Comparison of ENCODE assay signal across 14 mouse cellular contexts in the genomic region with DNA sequence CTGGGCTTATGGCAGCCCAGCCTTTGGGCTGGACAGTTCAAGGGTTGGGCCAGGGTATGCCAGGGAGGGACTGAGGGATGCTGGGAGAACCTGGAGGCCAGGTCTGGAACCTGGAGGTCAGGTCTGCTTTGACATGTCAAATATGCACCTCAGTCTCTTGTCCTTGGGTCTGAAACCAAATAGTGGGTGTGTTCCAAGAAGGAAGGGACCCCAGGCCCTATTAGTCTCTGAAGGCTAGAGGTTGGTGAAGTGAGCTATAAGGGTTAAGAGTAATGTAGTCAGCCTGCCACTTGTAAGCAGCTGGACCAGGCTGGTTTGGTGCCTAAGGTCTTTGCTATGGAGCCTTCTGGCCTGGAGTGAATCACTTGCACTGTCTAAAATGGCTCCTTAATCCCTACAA. TPM values are rescaled to one million over a fixed set of nuclear protein-coding genes. Genes with fewer than 3 reads are reported as not detected.
DNase-seq lines count a peak whose midpoint lies in the region; ATAC-seq and TF ChIP-seq lines count a peak whose summit lies in the region.
"Had no signal": no experiment of that assay in that cellular context is flagged by ENCODE, and none has a peak within 500 bp of the region (broad histone marks: within the 10 kb centered on the region; RNA-seq: fewer than 3 reads in every experiment).

No protein-coding gene starts in this region.

- TF ChIP-seq RAD21 in CH12.LX (IDR thresholded peaks at IDR 0.05; ENCODE audit: low read depth, low read length) = no peak

- H3K4me1 ChIP-seq in CH12.LX (ENCODE audit: control insufficient read depth in 1 of 2, insufficient read depth in 2 of 2) = peaks cover 25 to 55% of the 10 kb centered on the region in 2 experiments
- peaks cover 4% of the 10 kb centered on the region; the same call in 1 of the 2 replicates for H3K4me1 ChIP-seq in limb, embryonic 15.5 days
- no peaks in the 10 kb centered on the region for H3K4me1 ChIP-seq in midbrain, embryonic 15.5 days

- in situ Hi-C loops in CH12.LX (cut with MboI; ENCODE audit: low pct_ligation_motif_present, low pct_unique_long_range_greater_than_20kb, low sequenced_read_pairs) = no loop called here

- peak overlapping the region; percentile 99 for H3K9ac ChIP-seq in CH12.LX (ENCODE audit: insufficient read depth, low read depth)
- no peak overlapping the region for H3K9ac ChIP-seq in limb, embryonic 15.5 days
- H3K9ac ChIP-seq in midbrain, embryonic 15.5 days = no peak overlapping the region

- no peak for TF ChIP-seq EP300 in CH12.LX (IDR thresholded peaks at IDR 0.05; ENCODE audit: low read length)

- dilution Hi-C loops in CH12.LX (cut with MboI; ENCODE audit: extremely low pct_ligation_motif_present, extremely low pct_unique_long_range_greater_than_20kb, low sequenced_read_pairs) = no loop called here

- no peaks in the 10 kb centered on the region for H3K27me3 ChIP-seq in CH12.LX (replicated peaks)
- H3K27me3 ChIP-seq in limb, embryonic 15.5 days = no peaks in the 10 kb centered on the region
- H3K27me3 ChIP-seq in midbrain, embryonic 15.5 days (replicated peaks) = no peaks in the 10 kb centered on the region

- no peaks in the 10 kb centered on the region for H3K9me3 ChIP-seq in CH12.LX (replicated peaks; ENCODE audit: low read length)
- H3K9me3 ChIP-seq in limb, embryonic 15.5 days = no peaks in the 10 kb centered on the region
- H3K9me3 ChIP-seq in midbrain, embryonic 15.5 days = no peaks in the 10 kb centered on the region

- DNase-seq in gastrocnemius, adult 2 months = no peak
- no peak for DNase-seq in gastrocnemius, postnatal 36 days
- DNase-seq in left cerebral cortex, adult 2 months (ENCODE audit: extremely low spot score in 1 of 2, low spot score in 2 of 2) = no peak
- no peak for DNase-seq in left cerebral cortex, adult 9 months (ENCODE audit: low spot score in 2 of 2)
- DNase-seq in CH12.LX (ENCODE audit: extremely low read depth) = no peak
- DNase-seq in urinary bladder, postnatal 4 days (ENCODE audit: low spot score in 2 of 2) = no peak
- DNase-seq: cerebellum, postnatal 25 days; gastrocnemius, postnatal 14 days; kidney, adult 8-10 months; midbrain, embryonic 14.5 days had no signal

- no peak for TF ChIP-seq POLR2A in CH12.LX (IDR thresholded peaks at IDR 0.05; ENCODE audit: low read depth, low read length)

- H3K4me2 ChIP-seq in CH12.LX (ENCODE audit: insufficient read depth, low read depth, poor library complexity, severe bottlenecking) = peak overlapping the region; percentile 80
- H3K4me2 ChIP-seq in limb, embryonic 15.5 days = peak overlapping the region; percentile 38
- no peak overlapping the region for H3K4me2 ChIP-seq in midbrain, embryonic 15.5 days

- H3K4me3 ChIP-seq in gastrocnemius, adult 2 months = peak overlapping the region; percentile 81
- H3K4me3 ChIP-seq in left cerebral cortex, adult 2 months = peak overlapping the region; percentile 53
- peak overlapping the region; percentile 61 to 73 (median 64) for H3K4me3 ChIP-seq in CH12.LX (replicated peaks in 1 of 3; ENCODE audit: low read depth in 2 of 3, low read length in 2 of 3, poor library complexity in 1 of 3)
- H3K4me3 ChIP-seq in limb, embryonic 15.5 days = peak overlapping the region; percentile 27
- no peak overlapping the region for H3K4me3 ChIP-seq in midbrain, embryonic 15.5 days

- H3K27ac ChIP-seq in gastrocnemius, adult 2 months = peak overlapping the region; percentile 86
- H3K27ac ChIP-seq in left cerebral cortex, adult 2 months = no peak overlapping the region
- no peak overlapping the region for H3K27ac ChIP-seq in CH12.LX (ENCODE audit: insufficient read depth, low read depth)
- H3K27ac ChIP-seq in limb, embryonic 15.5 days = 0 out of 2 replicates have a peak overlapping the region, but pooled peaks have one; percentile 47
- no peak overlapping the region for H3K27ac ChIP-seq in midbrain, embryonic 15.5 days

- ATAC-seq in limb, embryonic 15.5 days (ENCODE audit: insufficient number of reproducible peaks, low FRiP score, low TSS enrichment, low read depth) = no peak
- ATAC-seq in midbrain, embryonic 15.5 days (replicated peaks) = no peak

- intact Hi-C loops in gastrocnemius, adult 2 months (cut with DNase I) = loop anchor here (10.0 kb wide), 1 partner anchor 210 kb away; no protein-coding TSS in a partner anchor
- intact Hi-C loops in gastrocnemius, postnatal 36 days (cut with DNase I) = no loop called here
- intact Hi-C loops in left cerebral cortex, adult 2 months (cut with DNase I) = no loop called here

- no peak for TF ChIP-seq CTCF in gastrocnemius, adult 2 months (IDR thresholded peaks at IDR 0.05)
- no peak for TF ChIP-seq CTCF in left cerebral cortex, adult 2 months (IDR thresholded peaks at IDR 0.05)
- no peak for TF ChIP-seq CTCF in CH12.LX (conservative IDR thresholded peaks at IDR 0.05 in 1 of 2, IDR thresholded peaks at IDR 0.05 in 1 of 2; ENCODE audit: low read depth in 2 of 2, low read length in 2 of 2)

- H3K79me2 ChIP-seq in CH12.LX (replicated peaks; ENCODE audit: control insufficient read depth, extremely low read depth, insufficient read depth, poor library complexity, severe bottlenecking) = no peaks in the 10 kb centered on the region; the same call in 1 of the 2 replicates

- peaks cover 27 to 45% of the 10 kb centered on the region in 2 experiments for H3K36me3 ChIP-seq in CH12.LX (replicated peaks in 1 of 2; ENCODE audit: control insufficient read depth in 1 of 2, insufficient read depth in 1 of 2, low read length in 1 of 2)
- no peaks in the 10 kb centered on the region for H3K36me3 ChIP-seq in limb, embryonic 15.5 days
- no peaks in the 10 kb centered on the region for H3K36me3 ChIP-seq in midbrain, embryonic 15.5 days (replicated peaks)

TF ChIP-seq in CH12.LX, 34 proteins besides CTCF, POLR2A, EP300 and RAD21 (continues in another document):
- TF ChIP-seq ZC3H11A (IDR thresholded peaks at IDR 0.05; ENCODE audit: low read depth, low read length) (no peak), MAX (IDR thresholded peaks at IDR 0.05; ENCODE audit: low read length) (no peak), NELFE (IDR thresholded peaks at IDR 0.05; ENCODE audit: low read depth, low read length) (no peak), SIN3A (IDR thresholded peaks at IDR 0.05; ENCODE audit: low read length) (no peak), ELF1 (IDR thresholded peaks at IDR 0.05; ENCODE audit: low read depth, low read length) (no peak), POLR2AphosphoS2 (IDR thresholded peaks at IDR 0.05; ENCODE audit: low read depth, low read length) (no peak), PAX5 (IDR thresholded peaks at IDR 0.05; ENCODE audit: low read length) (no peak), MYC (IDR thresholded peaks at IDR 0.05; ENCODE audit: low read depth, low read length) (no peak), UBTF (IDR thresholded peaks at IDR 0.05; ENCODE audit: low read depth, low read length) (no peak), NRF1 (IDR thresholded peaks at IDR 0.05; ENCODE audit: low read depth, low read length) (no peak), GABPA (IDR thresholded peaks at IDR 0.05; ENCODE audit: insufficient replicate concordance, low read depth, low read length) (no peak)

RNA-seq across cellular contexts. Expression of a gene that starts 0.8 kb away (rescaled TPM):
- total RNA-seq in gastrocnemius, adult 2 months (2021) = 10 to 100 TPM; 46.8 to 61.0 TPM
- 10 to 100 TPM; 48.9 to 70.6 TPM for total RNA-seq in gastrocnemius, postnatal 36 days (2021)
- total RNA-seq in left cerebral cortex, adult 2 months (2021) = 10 to 100 TPM; 53.9 to 70.1 TPM
- 143 and 198 TPM in 2 replicates for total RNA-seq in CH12.LX (2012; rRNA removed)
- total RNA-seq in CH12.LX (2014; rRNA removed) = 135 and 150 TPM in 2 replicates
- 132 and 142 TPM in 2 replicates for polyA plus RNA-seq in CH12.LX (2012; ENCODE audit: insufficient read length, low read depth)
- 62.4 and 78.0 TPM in 2 replicates for polyA plus RNA-seq in limb, embryonic 15.5 days (2015; fragmentation: Nextera tagmentation; extraction: Ambion mirVana)
- 15.1 and 15.4 TPM in 2 replicates for polyA plus RNA-seq in midbrain, embryonic 15.5 days (2015; fragmentation: Nextera tagmentation; extraction: Ambion mirVana)

RNA-seq across cellular contexts. Expression of a gene that starts 8.6 kb away (rescaled TPM):
- 10 to 100 TPM in 1 of 2 experiments, 1 to 10 TPM in 1; 5.9 to 11.1 TPM for total RNA-seq in gastrocnemius, adult 2 months (2021)
- 10 to 100 TPM in 1 of 2 experiments, 1 to 10 TPM in 1; 7.6 to 33.2 TPM for total RNA-seq in gastrocnemius, postnatal 36 days (2021)
- total RNA-seq in left cerebral cortex, adult 2 months (2021) = 1 to 10 TPM; 2.0 to 2.3 TPM
- total RNA-seq in CH12.LX (2012; rRNA removed) (116 and 133 TPM in 2 replicates), CH12.LX (2014; rRNA removed) (262 and 289 TPM in 2 replicates)
- 81.1 and 83.9 TPM in 2 replicates for polyA plus RNA-seq in CH12.LX (2012; ENCODE audit: insufficient read length, low read depth)
- 11.1 and 14.3 TPM in 2 replicates for polyA plus RNA-seq in limb, embryonic 15.5 days (2015; fragmentation: Nextera tagmentation; extraction: Ambion mirVana)
- 6.2 and 10.0 TPM in 2 replicates for polyA plus RNA-seq in midbrain, embryonic 15.5 days (2015; fragmentation: Nextera tagmentation; extraction: Ambion mirVana)

RNA-seq across cellular contexts. Expression of a gene that starts 9.2 kb away (rescaled TPM):
- 10 to 100 TPM; 75.2 to 83.5 TPM for total RNA-seq in gastrocnemius, adult 2 months (2021)
- 10 to 100 TPM; 51.2 to 66.7 TPM for total RNA-seq in gastrocnemius, postnatal 36 days (2021)
- total RNA-seq in left cerebral cortex, adult 2 months (2021) = 100 to 1,000 TPM; 220 to 238 TPM
- total RNA-seq in CH12.LX (2012; rRNA removed) = 76.2 and 91.3 TPM in 2 replicates
- total RNA-seq in CH12.LX (2014; rRNA removed) = 83.0 and 87.9 TPM in 2 replicates
- polyA plus RNA-seq in CH12.LX (2012; ENCODE audit: insufficient read length, low read depth) = 125 and 150 TPM in 2 replicates
- 91.4 and 94.7 TPM in 2 replicates for polyA plus RNA-seq in limb, embryonic 15.5 days (2015; fragmentation: Nextera tagmentation; extraction: Ambion mirVana)
- 138 and 139 TPM in 2 replicates for polyA plus RNA-seq in midbrain, embryonic 15.5 days (2015; fragmentation: Nextera tagmentation; extraction: Ambion mirVana)

RNA-seq across cellular contexts. Expression of a gene that starts 22.2 kb away (rescaled TPM):
- not detected for total RNA-seq in gastrocnemius, adult 2 months (2021)
- total RNA-seq in gastrocnemius, postnatal 36 days (2021) = not detected
- total RNA-seq in left cerebral cortex, adult 2 months (2021) = not detected
- total RNA-seq in CH12.LX (2012; rRNA removed) (not detected in 2 replicates), CH12.LX (2014; rRNA removed) (not detected in 2 replicates)
- not detected in 2 replicates for polyA plus RNA-seq in CH12.LX (2012; ENCODE audit: insufficient read length, low read depth)
- not detected in 2 replicates for polyA plus RNA-seq in limb, embryonic 15.5 days (2015; fragmentation: Nextera tagmentation; extraction: Ambion mirVana)
- not detected in 2 replicates for polyA plus RNA-seq in midbrain, embryonic 15.5 days (2015; fragmentation: Nextera tagmentation; extraction: Ambion mirVana)
- total RNA-seq: adrenal gland, postnatal 10 days; gastrocnemius, postnatal 14 days; left cerebral cortex, postnatal 25 days had no signal
- polyA plus RNA-seq: midbrain, embryonic 14.5 days had no signal

RNA-seq across cellular contexts. Expression of a gene that starts 27.2 kb away (rescaled TPM):
- total RNA-seq in gastrocnemius, adult 2 months (2021) = 1 to 10 TPM in 1 of 2 experiments, under 1 TPM in 1; 0.82 to 1.9 TPM
- under 1 TPM in 1 of 2 experiments, not detected in 1; 0.71 TPM for total RNA-seq in gastrocnemius, postnatal 36 days (2021)
- total RNA-seq in left cerebral cortex, adult 2 months (2021) = 1 to 10 TPM; 2.6 to 3.7 TPM
- total RNA-seq in CH12.LX (2012; rRNA removed) = 0.34 and 1.2 TPM in 2 replicates
- 0.24 and 0.50 TPM in 2 replicates for total RNA-seq in CH12.LX (2014; rRNA removed)
- polyA plus RNA-seq in CH12.LX (2012; ENCODE audit: insufficient read length, low read depth) = 0.33 and 0.54 TPM in 2 replicates
- polyA plus RNA-seq in limb, embryonic 15.5 days (2015; fragmentation: Nextera tagmentation; extraction: Ambion mirVana) = 0.29 and 0.30 TPM in 2 replicates
- polyA plus RNA-seq in midbrain, embryonic 15.5 days (2015; fragmentation: Nextera tagmentation; extraction: Ambion mirVana) = 1.8 and 2.0 TPM in 2 replicates

Comparison
In these comparisons a context has a peak if more than half of its experiments do, and no peak if none do; other contexts are left out.
1. H3K27ac ChIP-seq: peak in gastrocnemius, adult 2 months (single experiment) and limb, embryonic 15.5 days (single experiment); none in left cerebral cortex, adult 2 months (single experiment), CH12.LX (single experiment) and midbrain, embryonic 15.5 days (single experiment).